Mouse (Mus musculus) ZHBTc4 (cell line): ENCODE results near the gene Samd4b.
A peak's percentile ranks its signal among the peaks of the same experiment; 100 is the strongest.

Source experiments
- DNase-seq: peaks from one replicate; pipeline ENCODE4 v3.0.0-alpha.2; 2011; ENCODE audit warnings: low read depth, low spot score

The Samd4b gene

DNA sequence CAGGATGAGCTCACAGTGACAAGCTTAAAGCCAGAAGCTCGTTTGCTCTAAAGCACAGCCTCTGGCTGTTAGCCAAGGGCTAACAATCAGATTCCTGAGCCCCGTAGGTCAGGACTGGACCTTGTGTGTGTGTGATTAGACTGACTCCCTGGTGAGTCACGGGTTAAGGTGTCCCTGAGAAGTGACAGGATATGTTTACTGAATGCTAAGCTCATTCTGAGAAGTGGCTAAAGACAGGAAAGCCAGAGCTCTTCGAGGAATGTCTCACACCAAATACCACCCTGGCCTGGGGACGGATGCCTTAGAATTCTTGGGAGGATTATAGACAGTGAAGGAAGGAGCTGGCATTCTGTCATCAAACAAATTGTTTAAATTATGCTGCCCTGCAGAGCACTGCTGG, 240.0 kb downstream of the Samd4b start:
- DNase-seq: no peak

DNA sequence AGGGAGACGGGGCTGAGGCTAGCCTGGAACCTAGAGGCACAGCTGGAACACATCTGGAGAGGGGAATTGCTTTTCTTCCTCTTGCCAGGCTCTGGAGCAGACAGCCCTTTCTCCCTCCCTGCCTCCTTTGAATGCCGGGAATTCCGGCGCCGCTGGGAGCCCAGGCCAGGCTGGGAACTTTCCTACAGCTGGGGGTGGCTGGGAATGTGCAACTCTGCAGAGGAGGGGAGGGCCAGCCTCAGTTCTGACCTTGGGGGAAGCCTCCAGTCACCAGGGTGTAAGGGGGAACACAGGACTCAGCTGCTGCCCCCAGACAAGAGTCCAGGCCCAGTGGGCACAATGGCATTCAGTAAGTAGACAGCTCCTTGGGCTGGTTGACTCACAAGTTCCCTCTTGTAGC, 241.0 kb downstream of the Samd4b start:
- peak; percentile 87 for DNase-seq

DNA sequence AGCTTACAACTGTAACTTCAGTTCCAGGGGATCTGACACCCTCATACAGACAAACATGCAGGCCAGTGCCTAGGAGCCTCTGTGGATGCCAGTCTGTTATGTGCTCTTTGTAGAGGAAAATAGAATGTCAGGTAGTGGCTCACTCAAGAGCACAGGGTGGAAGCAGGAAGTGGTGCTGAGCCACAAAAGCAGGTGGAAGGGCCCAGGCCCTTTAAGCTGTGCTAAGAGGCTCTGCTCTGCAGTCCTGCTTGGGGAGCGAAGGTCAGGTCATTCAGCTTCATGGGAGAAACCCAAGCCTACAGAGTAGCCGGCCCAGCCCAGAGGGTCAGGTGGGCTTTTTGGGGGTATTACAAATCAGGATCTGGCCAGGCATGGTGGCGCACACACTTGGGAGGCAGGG, 242.7 kb downstream of the Samd4b start:
- no peak for DNase-seq

DNA sequence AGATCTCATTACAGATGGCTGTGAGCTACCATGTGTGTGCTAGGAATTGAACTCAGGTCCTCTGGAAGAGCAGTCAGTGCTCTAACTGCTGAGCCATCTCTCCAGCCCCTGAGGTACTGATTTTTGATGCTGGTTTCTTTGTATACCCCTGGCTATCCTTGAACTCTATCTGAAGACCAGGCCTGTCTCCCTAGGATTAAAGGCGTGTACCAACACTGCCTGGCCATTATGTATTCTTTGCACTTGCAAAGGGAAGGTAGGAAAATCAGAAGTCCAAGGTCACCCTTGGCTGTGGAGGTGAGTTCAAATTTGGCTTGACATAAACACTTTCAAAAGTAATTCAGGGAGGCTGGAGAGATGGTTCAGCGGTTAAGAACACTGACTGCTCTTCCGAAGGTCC, 243.3 kb downstream of the Samd4b start:
- DNase-seq: peak; percentile 60

DNA sequence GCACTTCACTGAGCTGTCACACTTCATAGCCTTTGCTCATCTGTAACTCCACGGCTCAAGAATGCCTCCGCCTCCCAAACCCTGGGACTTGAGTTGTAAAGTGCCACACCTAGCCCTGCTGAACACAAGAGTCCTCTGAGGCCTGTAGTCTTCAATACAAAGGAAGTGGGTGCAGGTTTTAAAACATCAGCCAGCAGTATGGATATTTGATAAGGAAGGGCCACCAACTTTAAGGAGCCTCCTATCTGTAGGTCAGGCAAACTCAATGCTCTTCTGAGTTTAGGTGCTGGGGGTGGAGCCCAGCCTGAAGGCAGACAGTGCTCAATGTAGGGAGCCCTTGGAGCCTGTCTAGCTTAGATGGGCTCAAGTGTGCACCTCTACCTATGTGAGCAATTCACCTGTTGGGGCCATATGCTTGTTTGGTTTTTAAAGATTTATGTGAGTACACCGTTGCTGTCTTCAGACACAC, 243.8 kb downstream of the Samd4b start:
- DNase-seq: peak; percentile 79

DNA sequence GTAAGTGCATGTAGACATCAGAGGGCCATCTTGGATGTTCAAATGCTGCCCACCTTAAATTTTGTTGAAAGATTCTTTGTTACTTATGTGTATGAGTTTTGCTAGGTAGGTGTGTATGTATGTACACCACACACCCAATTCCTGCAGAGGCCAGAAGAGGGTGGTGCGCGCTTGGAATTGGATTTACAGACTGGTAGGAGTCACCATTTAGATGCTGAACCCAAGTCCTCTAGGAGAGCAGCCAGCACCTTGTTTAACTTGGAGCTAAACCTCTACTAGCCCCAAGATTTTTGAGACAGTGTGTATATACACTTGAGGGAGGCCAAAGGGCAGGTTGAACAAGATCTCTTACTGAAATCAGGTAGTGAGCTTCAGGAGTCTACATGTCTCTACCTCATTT, 244.7 kb downstream of the Samd4b start:
- peak; percentile 55 for DNase-seq

DNA sequence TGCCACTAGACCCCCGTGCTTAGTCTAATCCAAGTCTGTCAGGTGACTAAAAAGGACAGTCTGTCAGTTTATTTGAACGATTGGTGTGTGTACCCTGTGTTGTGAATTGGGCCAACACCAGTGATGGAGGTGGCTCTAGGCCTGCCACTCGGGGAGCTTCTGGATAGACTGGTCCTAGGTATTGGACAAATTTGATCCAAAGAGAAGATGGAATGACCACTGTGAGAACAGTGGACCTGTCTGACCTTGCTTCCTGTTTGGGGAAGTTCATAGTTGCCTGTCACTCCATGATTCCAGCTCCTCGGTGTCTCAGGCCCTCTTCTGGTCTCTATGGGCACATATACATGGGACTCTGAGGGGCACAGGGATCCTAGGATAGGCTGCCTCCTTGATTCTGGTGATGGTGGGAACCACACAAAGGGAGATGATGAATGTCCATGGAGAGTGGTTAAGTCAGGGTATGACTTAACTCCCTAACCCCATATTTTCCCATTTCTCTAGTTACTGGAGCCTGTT, 246.2 kb downstream of the Samd4b start:
- peak; percentile 60 for DNase-seq

DNA sequence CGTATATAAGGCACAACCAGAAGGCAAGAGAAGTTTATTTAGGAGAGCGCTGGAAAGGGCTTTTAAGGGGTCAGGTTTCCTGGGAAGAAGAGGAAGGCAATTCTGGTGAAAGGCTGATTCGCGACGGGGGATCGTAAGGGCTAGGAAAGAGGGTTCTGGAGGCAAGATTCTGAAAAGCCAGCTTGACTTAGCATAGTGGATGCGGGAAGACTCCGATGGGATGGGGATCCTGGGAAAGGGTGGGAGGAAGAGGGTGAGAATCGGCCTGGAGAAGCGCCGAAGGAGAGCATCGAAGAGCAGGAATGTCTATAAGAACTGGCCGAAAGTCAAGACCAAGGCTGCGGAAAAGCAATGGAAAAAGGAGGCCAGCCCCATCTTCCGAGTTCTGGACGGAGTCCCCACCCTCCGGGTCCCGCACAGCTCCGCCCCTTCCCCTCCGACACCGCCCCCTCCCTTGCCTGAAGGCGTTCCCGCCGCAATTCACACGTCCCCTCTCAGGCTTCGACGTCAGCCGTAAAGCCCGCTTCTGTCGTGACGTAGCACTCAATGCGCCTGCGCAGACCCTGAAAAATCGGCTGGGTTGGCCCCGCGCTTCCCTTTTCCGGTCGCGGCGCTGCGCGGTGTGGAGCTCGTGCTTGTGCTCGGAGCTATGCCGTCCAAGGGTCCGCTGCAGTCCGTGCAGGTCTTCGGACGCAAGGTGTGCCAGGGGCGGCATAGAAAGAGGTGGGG, 247.6 kb downstream of the Samd4b start, which contains the start of gene Rps16:
Gene Rps16, plus strand, starts transcription at position 498 of the 729 bp plus-strand sequence.
- peak; percentile 98 for DNase-seq
